Comparison of ENCODE assay signal across 7 mouse cellular contexts in the genomic region with DNA sequence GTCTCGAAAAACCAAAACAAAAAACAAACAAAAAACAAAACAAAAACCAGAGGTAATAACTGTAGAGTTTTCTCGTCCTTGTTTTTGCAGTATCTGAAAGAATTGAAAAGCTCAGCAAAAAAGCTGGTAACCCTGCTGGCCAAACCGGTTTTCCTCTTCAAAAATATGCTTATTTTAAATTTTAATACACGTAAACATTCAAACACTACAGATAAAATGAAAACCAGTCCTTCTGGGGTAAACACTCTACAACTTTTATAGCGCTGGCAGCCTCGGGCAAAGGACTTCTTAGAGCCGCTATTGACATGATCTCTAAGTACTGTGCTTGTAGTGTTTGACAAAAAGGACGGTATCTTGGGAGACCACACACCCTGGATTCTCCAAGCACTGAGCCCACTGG. TPM values are rescaled to one million over a fixed set of nuclear protein-coding genes. Genes with fewer than 3 reads are reported as not detected.
DNase-seq lines count a peak whose midpoint lies in the region; ATAC-seq lines count a peak whose summit lies in the region.

No protein-coding gene starts in this region.

- H3K4me1 ChIP-seq in liver, embryonic 11.5 days (replicated peaks; ENCODE audit: control insufficient read depth, insufficient read depth, low read length) = peaks cover 9% of the 10 kb centered on the region
- peaks cover 16% of the 10 kb centered on the region for H3K4me1 ChIP-seq in embryonic facial prominence, embryonic 15.5 days
- peaks cover 3% of the 10 kb centered on the region; the same call in 1 of the 2 replicates for H3K4me1 ChIP-seq in limb, embryonic 11.5 days (ENCODE audit: control insufficient read depth, insufficient read depth, low read length)
- peaks cover 25% of the 10 kb centered on the region for H3K4me1 ChIP-seq in neural tube, embryonic 15.5 days

- H3K4me3 ChIP-seq in liver, embryonic 11.5 days (ENCODE audit: low read depth, low read length) = no peak overlapping the region; the same call in 1 of the 2 replicates
- peak overlapping the region; percentile 71 for H3K4me3 ChIP-seq in embryonic facial prominence, embryonic 15.5 days (replicated peaks)
- no peak overlapping the region for H3K4me3 ChIP-seq in limb, embryonic 11.5 days (ENCODE audit: low read depth, low read length)
- peak overlapping the region; percentile 59 for H3K4me3 ChIP-seq in neural tube, embryonic 15.5 days (replicated peaks)

- 0 out of 2 replicates have a peak, but pooled peaks cover 2% of the 10 kb centered on the region for H3K36me3 ChIP-seq in liver, embryonic 11.5 days (ENCODE audit: control insufficient read depth, insufficient read depth, low read length)
- no peaks in the 10 kb centered on the region for H3K36me3 ChIP-seq in embryonic facial prominence, embryonic 15.5 days
- H3K36me3 ChIP-seq in limb, embryonic 11.5 days (ENCODE audit: control insufficient read depth, insufficient read depth, low read length) = no peaks in the 10 kb centered on the region
- no peaks in the 10 kb centered on the region for H3K36me3 ChIP-seq in neural tube, embryonic 15.5 days

- 0 out of 2 replicates have a peak overlapping the region, but pooled peaks have one; percentile 99 for H3K9ac ChIP-seq in liver, embryonic 11.5 days (ENCODE audit: low read depth, low read length)
- H3K9ac ChIP-seq in embryonic facial prominence, embryonic 15.5 days = no peak overlapping the region; the same call in 1 of the 2 replicates
- H3K9ac ChIP-seq in limb, embryonic 11.5 days (ENCODE audit: low read length) = no peak overlapping the region
- H3K9ac ChIP-seq in neural tube, embryonic 15.5 days (replicated peaks) = no peak overlapping the region; the same call in 1 of the 2 replicates

- DNase-seq in liver, embryonic 11.5 days (ENCODE audit: low spot score) = no peak
- no peak for DNase-seq in liver
- DNase-seq in limb, embryonic 11.5 days (ENCODE audit: low spot score) = peak; percentile 22
- DNase-seq in gastrocnemius, postnatal 14 days = no peak
- no peak for DNase-seq in embryo, embryonic 10.5 days (ENCODE audit: low spot score)

- no peaks in the 10 kb centered on the region for H3K27me3 ChIP-seq in liver, embryonic 11.5 days (replicated peaks; ENCODE audit: control insufficient read depth, insufficient read depth, low read length)
- H3K27me3 ChIP-seq in embryonic facial prominence, embryonic 15.5 days = no peaks in the 10 kb centered on the region
- H3K27me3 ChIP-seq in limb, embryonic 11.5 days (ENCODE audit: control insufficient read depth, insufficient read depth, low read length) = no peaks in the 10 kb centered on the region
- H3K27me3 ChIP-seq in neural tube, embryonic 15.5 days (replicated peaks) = no peaks in the 10 kb centered on the region

- ATAC-seq in liver, embryonic 11.5 days (replicated peaks; ENCODE audit: low FRiP score) = no peak
- ATAC-seq in embryonic facial prominence, embryonic 15.5 days (ENCODE audit: insufficient number of reproducible peaks, low FRiP score, low TSS enrichment, low read depth) = no peak
- no peak for ATAC-seq in limb, embryonic 11.5 days (ENCODE audit: insufficient number of reproducible peaks, low FRiP score, low TSS enrichment, low read depth)
- ATAC-seq in neural tube, embryonic 15.5 days (ENCODE audit: low FRiP score) = no peak

- 80% methylated on average over 8 of the region's 8 CpGs for WGBS in liver, embryonic 11.5 days
- WGBS in embryonic facial prominence, embryonic 15.5 days = 52% methylated on average over 8 of the region's 8 CpGs
- WGBS in limb, embryonic 11.5 days = 53% methylated on average over 8 of the region's 8 CpGs
- 67% methylated on average over 8 of the region's 8 CpGs for WGBS in neural tube, embryonic 15.5 days

- H3K27ac ChIP-seq in liver, embryonic 11.5 days (ENCODE audit: low read depth, low read length) = no peak overlapping the region
- H3K27ac ChIP-seq in embryonic facial prominence, embryonic 15.5 days (replicated peaks) = peak overlapping the region; percentile 100
- H3K27ac ChIP-seq in limb, embryonic 11.5 days (replicated peaks; ENCODE audit: low read depth, low read length) = no peak overlapping the region; the same call in 1 of the 2 replicates
- peak overlapping the region; percentile 98 for H3K27ac ChIP-seq in neural tube, embryonic 15.5 days (replicated peaks)

- H3K4me2 ChIP-seq in liver, embryonic 11.5 days = peak overlapping the region; percentile 92
- H3K4me2 ChIP-seq in embryonic facial prominence, embryonic 15.5 days (replicated peaks) = peak overlapping the region; percentile 62
- no peak overlapping the region for H3K4me2 ChIP-seq in limb, embryonic 11.5 days (ENCODE audit: low read depth, severe bottlenecking)
- peak overlapping the region; percentile 81 for H3K4me2 ChIP-seq in neural tube, embryonic 15.5 days

- H3K9me3 ChIP-seq in liver, embryonic 11.5 days (ENCODE audit: control insufficient read depth, low read length) = no peaks in the 10 kb centered on the region
- no peaks in the 10 kb centered on the region for H3K9me3 ChIP-seq in embryonic facial prominence, embryonic 15.5 days (replicated peaks)
- H3K9me3 ChIP-seq in limb, embryonic 11.5 days (ENCODE audit: control insufficient read depth, low read length) = no peaks in the 10 kb centered on the region
- no peaks in the 10 kb centered on the region for H3K9me3 ChIP-seq in neural tube, embryonic 15.5 days (replicated peaks)

- intact Hi-C loops in gastrocnemius, postnatal 14 days (cut with DNase I; ENCODE audit: low total_unique reads) = no loop called here

RNA-seq across cellular contexts. Expression of gene Dis3l, which starts 0.6 kb away (rescaled TPM):
- polyA plus RNA-seq in liver, embryonic 11.5 days (2014; fragmentation: Nextera tagmentation; extraction: Ambion mirVana) = 18.2 and 21.3 TPM in 2 replicates
- 18.7 and 19.7 TPM in 2 replicates for polyA plus RNA-seq in embryonic facial prominence, embryonic 15.5 days (2015; fragmentation: Nextera tagmentation; extraction: Ambion mirVana)
- 23.2 and 23.6 TPM in 2 replicates for polyA plus RNA-seq in limb, embryonic 11.5 days (2014; fragmentation: Nextera tagmentation; extraction: Ambion mirVana)
- 20.5 and 21.8 TPM in 2 replicates for polyA plus RNA-seq in neural tube, embryonic 15.5 days (2015; fragmentation: Nextera tagmentation; extraction: Ambion mirVana)
- 10 to 100 TPM; 13.0 to 13.4 TPM for total RNA-seq in gastrocnemius, postnatal 14 days (2021)

RNA-seq across cellular contexts. Expression of gene Megf11, which starts 43.8 kb away (rescaled TPM):
- polyA plus RNA-seq in liver, embryonic 11.5 days (2014; fragmentation: Nextera tagmentation; extraction: Ambion mirVana) = 0.53 and 0.66 TPM in 2 replicates
- 1.0 and 1.9 TPM in 2 replicates for polyA plus RNA-seq in embryonic facial prominence, embryonic 15.5 days (2015; fragmentation: Nextera tagmentation; extraction: Ambion mirVana)
- polyA plus RNA-seq in limb, embryonic 11.5 days (2014; fragmentation: Nextera tagmentation; extraction: Ambion mirVana) = 1.4 and 1.6 TPM in 2 replicates
- polyA plus RNA-seq in neural tube, embryonic 15.5 days (2015; fragmentation: Nextera tagmentation; extraction: Ambion mirVana) = 16.5 and 17.8 TPM in 2 replicates
- under 1 TPM; 0.27 to 0.31 TPM for total RNA-seq in gastrocnemius, postnatal 14 days (2021)

Comparison
In these comparisons a context has a peak if more than half of its experiments do, and no peak if none do; other contexts are left out.
1. H3K27ac ChIP-seq: peak in embryonic facial prominence, embryonic 15.5 days (single experiment) and neural tube, embryonic 15.5 days (single experiment); none in liver, embryonic 11.5 days (single experiment) and limb, embryonic 11.5 days (single experiment).
2. H3K4me3 ChIP-seq: peak in embryonic facial prominence, embryonic 15.5 days (single experiment) and neural tube, embryonic 15.5 days (single experiment); none in liver, embryonic 11.5 days (single experiment) and limb, embryonic 11.5 days (single experiment).